Mouse (Mus musculus) spleen, adult 2 months (tissue): ENCODE results near the gene Cbr4.

ENCODE experiments used
- CTCF ChIP-seq: fragments of 200-500 bp; IDR thresholded peaks from 2 replicates; pipeline ENCODE4 v1.5.1; 2011; ENCODE audit warnings: mild to moderate bottlenecking, inconsistent platforms; ENCODE audit not compliant: insufficient read depth, insufficient read length, insufficient replicate concordance; ENCODE audit errors: extremely low read depth
- POLR2A ChIP-seq: fragments of 200-500 bp; IDR thresholded peaks from 2 replicates; pipeline ENCODE4 v1.6.1; 2011; ENCODE audit warnings: low read depth, low read length, inconsistent platforms

- no peak for TF ChIP-seq CTCF
- no peak for TF ChIP-seq POLR2A
Observed at GRCm38 (mm10) chr8:61527037-61527436, 39.5 kb downstream of the Cbr4 start.
